Mouse (Mus musculus): ENCODE results near the gene Amigo1.
"Not testable (repeated sequence)": the region's sequence is repeated elsewhere in the genome, so short reads cannot be mapped to it uniquely, and the experiment has no call there.

Amigo1 gene

DNA sequence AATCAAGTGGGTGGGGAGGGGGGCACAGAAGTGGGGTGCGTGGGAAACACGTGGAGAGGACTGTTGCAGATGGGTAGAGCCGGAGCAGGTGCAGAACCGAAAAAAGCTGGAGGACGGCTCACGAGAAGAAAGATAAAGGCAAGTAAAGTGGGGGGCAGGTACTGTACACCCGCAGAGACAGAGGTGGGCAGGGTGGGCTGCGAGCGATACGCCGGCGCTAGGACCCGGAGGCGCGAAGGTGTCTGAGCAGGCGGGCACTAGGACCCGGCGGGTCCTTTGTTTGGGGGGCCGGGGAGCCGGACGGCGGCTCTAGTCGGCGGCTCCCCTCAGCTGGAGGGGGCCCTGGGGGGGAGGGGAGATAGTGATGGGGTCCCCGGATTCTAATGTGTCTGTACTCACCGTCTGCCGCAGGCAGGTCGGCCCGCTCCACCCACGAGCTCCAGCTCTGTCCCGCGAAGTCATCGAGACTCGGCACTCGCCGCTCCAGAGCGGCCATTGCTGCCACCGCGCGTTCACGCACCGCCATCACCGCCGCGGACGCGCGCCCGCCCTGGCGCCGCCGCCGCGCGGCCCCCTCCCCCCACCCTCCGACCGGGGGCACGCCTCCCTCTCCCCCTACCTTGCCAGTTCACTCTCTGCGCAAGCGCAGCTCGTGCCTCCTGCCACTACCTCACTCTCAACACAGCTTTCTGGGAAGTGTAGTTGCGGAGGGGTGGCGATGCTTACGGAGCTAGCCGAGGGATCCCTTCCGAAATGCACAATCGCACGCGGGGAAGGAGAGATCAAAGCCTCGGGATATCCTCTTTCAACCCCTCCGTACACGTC lies 24.0 kb downstream of the Amigo1 start:
- peak; percentile 96 for DNase-seq

DNA sequence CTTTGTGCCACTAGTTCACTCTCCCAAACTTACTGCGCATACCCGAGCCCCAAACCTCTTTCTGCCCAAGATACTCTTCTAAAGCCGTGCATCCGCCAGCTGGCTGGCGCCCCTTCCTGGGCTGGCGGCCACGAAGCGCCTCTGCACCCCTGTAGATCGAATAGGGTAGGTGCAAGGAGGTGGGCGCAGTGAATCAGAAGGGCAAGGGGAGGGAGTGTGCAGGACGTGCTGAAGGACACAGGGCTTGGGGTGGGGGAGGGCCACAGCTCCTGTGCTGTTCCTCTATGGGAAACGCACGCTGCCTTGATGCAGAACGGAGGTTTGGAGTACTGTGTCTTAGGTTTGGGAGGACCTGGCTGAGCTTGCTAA lies 24.6 kb downstream of the Amigo1 start, which contains the start of gene Atxn7l2:
Atxn7l2 (minus strand) TSS at position 164 of the 369 bp plus-strand sequence.
- DNase-seq, result peak; percentile 49 to 71

DNA sequence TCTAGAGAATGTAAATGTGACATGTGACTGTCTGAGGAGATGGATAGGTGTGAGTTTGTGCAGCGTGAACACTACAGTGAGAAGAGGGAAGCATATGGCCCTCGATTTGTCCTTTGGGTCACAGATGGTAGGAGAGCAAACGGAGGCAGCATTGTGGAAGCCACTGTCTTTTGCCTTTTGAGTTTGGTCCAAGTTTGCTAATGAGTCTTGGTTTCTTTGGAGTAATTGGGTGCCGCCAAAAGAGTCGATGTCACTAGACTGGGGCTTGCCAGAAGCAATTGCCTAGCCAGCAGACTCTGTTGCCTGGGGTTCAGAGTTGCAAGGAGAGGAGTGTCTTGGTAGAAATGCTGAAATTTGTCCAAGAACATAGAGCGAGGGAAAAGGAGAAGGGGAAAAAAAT lies 25.7 kb downstream of the Amigo1 start:
- peak in 1 of 2 experiments; percentile 33 for DNase-seq

DNA sequence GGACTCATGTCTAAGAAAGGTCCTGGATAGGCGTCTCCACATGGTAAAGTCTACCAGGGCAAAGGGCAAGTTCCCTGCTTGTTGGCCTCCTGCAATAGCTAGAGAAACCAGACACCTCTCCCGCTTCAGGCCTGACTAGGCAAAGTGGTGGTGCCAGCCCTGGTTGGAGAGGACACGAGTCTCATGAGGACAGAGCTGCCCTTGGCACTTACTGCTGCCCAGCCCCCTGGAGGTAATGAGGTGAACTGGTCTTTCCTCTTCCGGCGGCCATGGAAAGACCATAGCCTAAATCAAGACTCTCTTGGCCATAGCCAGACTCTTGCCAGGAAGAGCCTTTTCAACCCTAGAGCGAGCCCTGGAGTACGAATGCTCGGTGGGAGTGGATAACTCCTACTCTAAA lies 26.3 kb downstream of the Amigo1 start:
- peak; percentile 68 to 73 for DNase-seq

DNA sequence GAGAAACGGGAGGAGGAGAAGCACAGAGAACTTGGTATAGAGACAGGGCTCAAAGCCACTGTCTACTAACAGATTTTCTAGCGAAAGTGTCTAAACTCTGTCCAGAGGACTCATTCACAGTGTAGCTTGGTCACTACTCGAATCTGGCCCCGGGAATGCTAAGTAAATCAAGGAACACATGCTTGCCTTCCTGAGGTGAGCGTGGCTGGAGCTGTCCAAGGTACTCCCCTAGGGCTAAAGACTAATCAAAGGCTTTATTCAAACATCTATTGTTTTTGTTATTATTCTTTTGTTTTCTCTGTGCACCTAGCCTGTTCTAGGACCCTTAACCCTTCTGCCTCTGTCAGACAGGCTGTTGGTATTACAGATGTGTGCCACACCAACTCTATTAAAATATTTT lies 28.6 kb downstream of the Amigo1 start:
- peak in 1 of 2 experiments; percentile 43 for DNase-seq

DNA sequence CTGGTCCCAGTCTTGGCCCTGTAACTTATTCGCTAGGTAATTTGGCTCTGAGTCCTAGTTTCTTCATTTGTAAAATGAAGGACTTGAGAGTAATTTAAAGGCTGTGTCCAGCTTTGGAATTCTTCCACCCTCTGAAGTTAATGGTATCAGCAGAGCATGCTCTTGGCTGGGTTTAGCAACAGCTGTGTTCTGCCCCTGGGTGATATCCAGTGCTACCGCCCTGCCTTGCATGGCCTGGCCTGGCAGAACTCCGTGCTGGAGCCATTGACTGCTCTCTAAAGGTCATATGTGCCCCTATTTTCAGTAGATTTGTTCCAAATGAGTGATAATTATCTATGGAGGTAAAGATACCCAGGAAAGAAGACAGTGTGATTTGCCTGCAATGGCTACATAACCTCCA lies 34.5 kb downstream of the Amigo1 start:
- DNase-seq, result no peak

DNA sequence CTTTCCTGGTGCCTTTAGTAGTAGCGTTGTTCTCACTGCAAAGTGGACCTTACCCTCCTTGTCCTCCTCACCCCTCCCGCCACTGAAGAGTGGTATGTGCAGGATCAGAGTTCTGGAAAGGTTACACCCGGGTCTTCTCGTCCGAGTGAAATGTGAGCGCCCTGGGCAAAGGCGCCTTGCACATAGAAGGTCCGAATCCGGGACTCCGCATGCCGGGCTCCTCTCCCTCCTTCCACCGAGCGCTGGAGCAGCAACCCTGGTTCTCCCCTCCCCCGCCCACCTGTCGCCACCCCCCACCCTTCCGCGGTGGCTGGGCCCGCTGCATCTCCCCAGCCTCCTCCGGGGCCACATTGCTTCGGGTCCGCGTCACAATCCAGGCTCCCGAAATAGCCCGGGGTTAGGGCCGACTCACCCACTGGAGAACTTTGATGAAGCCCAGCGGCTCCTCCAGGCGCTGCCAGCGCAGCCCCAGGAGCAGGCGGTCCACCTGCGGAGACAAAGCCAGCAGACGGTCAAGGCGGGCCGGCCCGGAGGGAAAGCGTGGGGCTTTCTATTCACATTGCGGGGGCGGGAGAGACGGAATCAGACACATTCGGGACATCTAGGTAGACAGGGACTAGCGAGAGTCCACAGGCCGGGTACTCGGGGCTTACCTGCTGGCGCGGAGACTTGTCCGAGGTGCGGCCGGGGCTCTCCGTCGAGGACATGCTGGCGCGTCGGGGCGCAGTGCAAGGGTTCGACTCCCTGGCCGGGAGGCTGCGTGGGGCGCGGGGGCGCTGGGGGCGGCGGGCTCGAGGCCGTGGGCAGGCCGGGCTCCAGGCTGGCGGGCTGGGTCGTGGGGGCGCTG lies 39.8 kb downstream of the Amigo1 start:
- DNase-seq, result peak; percentile 73 to 85

DNA sequence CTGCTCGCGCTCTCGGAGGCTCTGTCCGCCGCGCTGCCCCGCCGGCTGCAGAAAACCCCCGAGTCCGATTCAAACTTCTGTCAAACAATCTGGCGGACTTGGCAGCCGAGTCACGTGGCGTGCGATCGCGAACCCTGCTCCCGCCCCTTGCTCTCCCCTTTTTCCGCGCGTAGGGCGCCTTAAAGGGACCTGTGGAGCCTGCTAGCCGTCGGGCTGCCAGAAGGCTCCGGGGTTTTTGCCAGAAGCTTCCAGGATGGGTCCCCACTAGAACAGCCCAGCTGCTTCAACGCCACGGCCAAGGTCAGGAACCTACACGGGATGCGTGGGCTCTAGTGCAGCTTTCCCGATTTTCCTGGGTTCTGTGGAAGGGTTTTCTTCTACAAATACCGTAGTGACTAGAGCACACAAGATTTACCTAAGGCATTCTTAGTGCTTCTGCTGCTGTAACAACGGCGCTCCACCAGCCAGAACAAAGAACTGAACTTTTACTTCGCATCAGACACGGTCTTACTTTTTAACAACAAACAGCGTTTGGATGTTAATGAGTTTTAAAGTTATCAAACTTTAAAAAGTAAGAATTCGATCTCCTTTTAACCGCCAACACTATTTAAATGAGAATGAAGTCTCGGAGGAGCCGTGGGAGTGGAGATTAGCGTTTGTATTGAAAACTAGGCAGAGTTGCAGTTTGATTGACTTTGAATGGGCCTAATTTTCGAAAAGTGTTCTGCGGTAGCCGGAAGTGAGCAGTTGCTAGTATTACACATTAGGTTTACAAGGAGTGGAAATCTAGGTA lies 40.6 kb downstream of the Amigo1 start, which contains the start of gene Sypl2:
Sypl2 (minus strand) TSS at position 91 of the 793 bp plus-strand sequence.
- peak; percentile 88 for DNase-seq

DNA sequence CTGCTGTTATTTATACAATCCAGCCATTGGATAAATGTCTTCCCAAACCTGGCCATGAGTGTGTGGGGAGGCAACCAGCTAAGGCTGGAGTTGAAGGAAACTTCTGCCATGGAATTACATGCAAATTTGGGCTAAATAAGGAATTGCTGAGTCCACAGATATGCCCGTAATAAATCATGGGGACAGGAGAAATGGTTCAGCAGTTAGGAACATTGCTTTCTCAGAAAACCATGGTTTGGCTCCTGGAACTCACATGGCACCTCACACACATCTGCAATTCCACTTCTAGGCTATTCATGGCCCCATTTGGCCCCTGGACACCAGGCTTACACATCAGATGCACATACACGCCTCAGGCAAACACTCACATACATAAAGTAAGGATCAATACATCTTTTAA lies 41.4 kb downstream of the Amigo1 start:
- peak; percentile 41 to 55 for DNase-seq

DNA sequence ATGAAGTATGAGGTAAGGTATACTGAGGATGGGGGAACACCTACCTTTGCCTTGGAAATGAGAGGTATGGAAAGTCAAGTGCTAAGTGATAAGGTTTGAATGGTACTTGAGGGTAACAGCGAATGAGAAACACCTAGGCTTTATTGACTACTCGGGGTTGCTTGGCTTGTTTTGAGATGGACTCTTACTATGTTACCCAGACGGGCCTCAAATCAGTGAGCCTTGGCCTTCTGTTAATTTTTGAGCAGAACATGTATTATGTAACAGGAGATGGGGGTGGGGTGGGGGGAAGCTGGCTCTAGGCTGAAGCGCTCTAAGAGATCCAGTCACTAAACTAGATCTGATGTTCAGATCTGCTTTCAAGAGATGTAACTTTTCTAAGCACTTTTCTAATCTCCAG lies 45.5 kb downstream of the Amigo1 start:
- peak; percentile 28 to 54 for DNase-seq

DNA sequence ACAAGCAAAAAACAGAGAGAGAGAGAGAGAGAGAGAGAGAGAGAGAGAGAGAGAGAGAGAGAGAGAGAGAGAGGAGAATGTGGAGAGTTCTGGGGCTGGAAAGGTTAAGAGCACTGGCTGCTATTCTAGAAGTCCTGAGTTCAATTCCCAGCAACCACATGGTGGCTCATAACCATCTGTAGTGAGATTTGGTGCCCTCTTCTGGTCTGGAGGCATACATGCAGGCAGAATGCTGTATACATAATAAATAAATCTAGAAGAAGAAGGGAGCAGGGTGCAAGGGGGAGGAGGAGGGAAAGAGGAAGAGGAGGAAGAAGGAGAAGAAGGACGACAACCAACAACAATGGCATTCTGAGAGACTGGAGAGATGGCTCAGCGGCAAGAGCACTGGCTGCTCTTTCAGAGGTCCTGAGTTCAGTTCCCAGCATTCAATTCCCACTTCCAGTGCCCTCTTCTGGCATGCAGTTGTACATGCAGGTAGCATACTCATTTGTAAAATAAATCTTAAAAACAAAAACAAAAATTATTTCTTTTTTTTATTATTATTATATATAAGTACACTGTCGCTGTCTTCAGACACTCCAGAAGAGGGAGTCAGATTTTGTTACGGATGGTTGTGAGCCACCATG lies 51.5 kb downstream of the Amigo1 start:
- not testable (repeated sequence) for DNase-seq

DNA sequence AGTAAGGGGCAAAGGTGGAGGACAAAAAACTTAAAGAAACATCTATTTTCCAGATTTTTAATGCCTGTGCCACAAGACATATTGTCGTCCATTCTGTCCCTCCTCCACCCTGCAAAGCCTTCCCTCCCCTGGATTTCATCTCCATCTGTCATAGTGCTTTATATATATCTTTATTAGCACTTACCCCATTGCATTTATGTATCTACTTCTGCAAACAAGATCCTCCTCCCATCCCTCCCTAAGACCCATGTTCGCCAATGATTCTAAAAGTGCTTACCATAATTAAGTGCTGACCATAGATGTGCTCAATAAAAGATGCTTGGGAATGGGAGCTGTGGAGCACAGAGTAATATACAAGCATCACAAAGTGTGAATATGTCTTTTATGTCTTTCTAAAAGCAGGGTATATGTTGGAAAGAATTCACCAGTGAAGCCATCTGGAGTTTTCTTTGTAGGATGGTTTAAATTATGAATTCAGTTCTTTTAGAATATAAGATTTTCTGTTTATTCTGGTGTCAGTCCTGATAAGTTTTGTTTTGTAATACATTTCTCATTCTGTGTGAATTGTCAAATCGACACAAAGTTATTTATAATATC lies 55.2 kb downstream of the Amigo1 start:
- DNase-seq, result no peak
